Mouse (Mus musculus) G1E (cell line): Measurements from ENCODE around the gene Myl9. TPM values are rescaled to one million over a fixed set of nuclear protein-coding genes. Genes with fewer than 3 reads are reported as not detected.
"Not testable (repeated sequence)": the region's sequence is repeated elsewhere in the genome, so short reads cannot be mapped to it uniquely, and the experiment has no call there.

ENCODE experiments used
- ATAC-seq: 2 replicates; pipeline ENCODE4 v1.8.0; 2016; ENCODE audit warnings: mild to moderate bottlenecking; ENCODE audit not compliant: insufficient number of reproducible peaks, poor library complexity, low FRiP score, severe bottlenecking; ENCODE audit errors: extremely low read depth
- DNase-seq: peaks from one replicate; pipeline ENCODE4 v3.0.0; 2012; ENCODE audit warnings: low spot score
- H3K27me3 ChIP-seq: 2 replicates; pipeline ENCODE4 v1.6.1; 2012; ENCODE audit warnings: mild to moderate bottlenecking, low read length, inconsistent platforms; ENCODE audit not compliant: insufficient read depth
- H3K36me3 ChIP-seq: replicated peaks from 2 replicates; pipeline ENCODE3; 2012; ENCODE audit warnings: mild to moderate bottlenecking, inconsistent platforms
- H3K4me1 ChIP-seq: 2 replicates; pipeline ENCODE4 v1.6.1; 2012; ENCODE audit warnings: low read depth, low read length, inconsistent platforms, mixed read lengths; ENCODE audit not compliant: insufficient read depth
- H3K4me3 ChIP-seq: 2 replicates; pipeline ENCODE4 v1.5.1; 2012; ENCODE audit warnings: low read depth, mild to moderate bottlenecking, inconsistent platforms, low read length, moderate library complexity, mixed read lengths
- H3K9me3 ChIP-seq: replicated peaks from 2 replicates; pipeline ENCODE4 v1.6.1; 2012; ENCODE audit warnings: inconsistent platforms
- CTCF ChIP-seq: IDR thresholded peaks from 2 replicates; pipeline ENCODE4 v1.5.1; 2012; ENCODE audit warnings: low read depth, low read length, inconsistent platforms, mixed read lengths
- GATA1 ChIP-seq: IDR thresholded peaks from 2 replicates; pipeline ENCODE4 v1.6.1; 2012; ENCODE audit warnings: borderline replicate concordance, low read length, inconsistent platforms, mixed read lengths
- GATA2 ChIP-seq: IDR thresholded peaks from 2 replicates; pipeline ENCODE4 v1.6.1; 2012; ENCODE audit warnings: low read depth, low read length, inconsistent platforms, borderline replicate concordance
- POLR2AphosphoS5 ChIP-seq: IDR thresholded peaks from 2 replicates; pipeline ENCODE4 v1.6.1; 2012; ENCODE audit warnings: low read depth, low read length, inconsistent platforms; ENCODE audit not compliant: insufficient replicate concordance
- TAL1 ChIP-seq: conservative IDR thresholded peaks from 2 replicates; pipeline ENCODE4 v1.6.1; 2012; ENCODE audit warnings: low read depth, low read length, inconsistent platforms, mixed read lengths
- polyA plus RNA-seq: library from polyadenylated mRNA; stranded (reverse); fragments of >175 nt; gene quantifications from 2 replicates; pipeline ENCODE4 v1.2.3, GENCODE M21; 2012
- total RNA-seq, 2 experiments: library from RNA; stranded (forward) in 1 of 2; stranded (reverse) in 1 of 2; fragments of 200-1000 nt in 1 of 2; fragments of >200 nt in 1 of 2; fragmentation: Nextera tagmentation in 1 of 2; gene quantifications; 2 replicates each; pipeline ENCODE4 v1.2.3; 2014 to 2017

Myl9 gene
- total and polyA plus RNA-seq, 3 experiments = 0.43 to 1.3 TPM; not detected in 1

DNA sequence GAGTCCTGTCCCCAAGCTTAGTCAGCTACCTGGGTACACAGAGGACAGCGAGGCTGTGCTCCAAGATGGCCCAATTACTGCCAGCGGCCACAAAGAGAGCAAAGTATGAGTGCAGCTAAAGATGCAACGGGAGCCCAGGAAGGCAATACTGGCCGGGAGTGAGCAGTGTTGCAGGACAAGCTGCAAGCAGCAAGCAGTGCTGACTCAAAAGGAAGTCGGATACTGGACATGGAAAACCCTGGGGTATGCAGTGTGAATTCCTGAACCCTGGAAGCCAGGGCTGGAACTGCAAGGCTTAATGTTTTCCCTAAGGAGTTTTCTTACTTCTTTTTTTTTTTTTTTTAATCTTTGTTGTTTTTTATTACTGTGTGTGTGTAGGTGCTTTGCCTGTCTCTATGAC is 36.3 kb downstream of the Myl9 start:
- TF ChIP-seq TAL1 (no peak), POLR2AphosphoS5 (no peak), CTCF (no peak)
- no peak for DNase-seq
- peaks cover 20% of the 10 kb centered on the region; the same call in 1 of the 2 replicates for H3K4me1 ChIP-seq
- no peak overlapping the region for H3K4me3 ChIP-seq
- H3K9me3 ChIP-seq = no peaks in the 10 kb centered on the region
- no peaks in the 10 kb centered on the region for H3K36me3 ChIP-seq
- no peak for ATAC-seq
- peaks cover 8% of the 10 kb centered on the region; the same call in 1 of the 2 replicates for H3K27me3 ChIP-seq

DNA sequence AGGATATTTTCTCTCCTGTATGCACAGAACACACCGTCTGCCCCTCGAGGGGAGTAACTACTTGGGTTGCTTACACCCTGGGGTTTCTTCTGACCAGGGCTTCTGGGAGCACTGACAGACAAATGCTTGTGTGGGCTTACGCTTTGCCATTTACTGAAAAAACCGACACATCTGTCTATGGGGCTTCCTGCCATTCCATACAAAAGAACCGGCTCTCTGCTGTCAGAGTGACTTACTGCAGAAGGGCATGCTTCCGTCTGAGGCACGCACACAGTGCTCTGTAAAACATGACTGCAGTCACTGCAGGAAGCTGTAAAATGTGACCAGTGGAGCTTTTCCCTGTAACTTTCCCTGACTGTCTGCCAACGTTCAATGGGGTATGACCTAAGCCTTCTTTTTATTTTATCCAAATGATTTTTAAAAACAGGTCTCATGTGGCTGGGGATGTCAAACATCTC is 39.2 kb downstream of the Myl9 start:
- H3K36me3 ChIP-seq = no peaks in the 10 kb centered on the region
- no peak for TF ChIP-seq GATA2
- no peak for TF ChIP-seq CTCF
- no peak for TF ChIP-seq GATA1
- TF ChIP-seq TAL1 = no peak
- no peak for TF ChIP-seq POLR2AphosphoS5
- DNase-seq (no peak), ATAC-seq (no peak)
- H3K27me3 ChIP-seq = peaks cover 20% of the 10 kb centered on the region
- peaks cover 8% of the 10 kb centered on the region; the same call in 1 of the 2 replicates for H3K4me1 ChIP-seq
- no peak overlapping the region for H3K4me3 ChIP-seq
- H3K9me3 ChIP-seq = no peaks in the 10 kb centered on the region

DNA sequence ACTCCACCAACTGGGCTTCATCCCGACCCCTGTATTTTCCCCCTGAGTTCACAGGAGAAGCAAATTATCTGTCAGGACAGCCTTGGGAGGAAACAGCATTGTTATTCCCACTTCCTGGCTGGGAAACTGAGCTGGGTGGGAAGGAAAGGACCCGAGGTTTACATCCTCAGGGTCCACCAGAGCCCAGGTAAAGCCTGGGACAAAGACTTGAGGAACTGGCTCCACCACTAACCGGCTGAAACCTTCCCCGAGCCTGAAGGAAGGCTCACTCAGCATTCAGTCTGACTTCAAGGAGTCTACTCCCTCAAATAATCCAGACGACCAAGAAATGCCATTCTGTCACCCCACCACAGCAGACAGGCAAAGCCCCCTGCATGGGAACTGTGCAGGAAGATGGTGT is 39.7 kb downstream of the Myl9 start:
- no peaks in the 10 kb centered on the region for H3K9me3 ChIP-seq
- DNase-seq (no peak), ATAC-seq (no peak)
- H3K4me1 ChIP-seq = peaks cover 3% of the 10 kb centered on the region; the same call in 1 of the 2 replicates
- no peak overlapping the region for H3K4me3 ChIP-seq
- peaks cover 24% of the 10 kb centered on the region for H3K27me3 ChIP-seq
- no peak for TF ChIP-seq POLR2AphosphoS5
- no peak for TF ChIP-seq GATA1
- TF ChIP-seq GATA2 = no peak
- no peak for TF ChIP-seq CTCF
- TF ChIP-seq TAL1 = no peak
- H3K36me3 ChIP-seq = no peaks in the 10 kb centered on the region

DNA sequence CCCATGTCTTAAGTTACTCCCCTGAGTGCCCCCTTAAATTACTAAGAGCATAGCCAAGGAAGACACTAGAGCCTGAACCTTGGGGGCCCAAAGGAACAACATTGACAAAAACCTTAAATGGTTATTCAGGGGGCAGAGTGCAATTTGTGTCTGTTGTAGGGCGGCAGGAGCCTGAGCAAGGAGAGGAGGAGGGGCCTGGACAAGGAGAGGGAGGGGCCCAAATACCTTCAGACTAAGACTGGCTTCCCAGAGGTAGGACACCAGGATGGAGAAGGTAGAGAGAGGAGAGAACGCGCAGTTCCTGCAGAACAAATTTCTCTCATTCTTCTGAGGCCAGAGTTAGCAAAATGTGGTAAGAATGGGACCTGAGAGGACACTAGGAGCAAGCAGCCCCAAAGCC is 40.2 kb downstream of the Myl9 start:
- DNase-seq = no peak
- Histone ChIP-seq H3K9me3 (no peaks in the 10 kb centered on the region), H3K36me3 (no peaks in the 10 kb centered on the region), H3K27me3 (peaks cover 27% of the 10 kb centered on the region), H3K4me1 (no peaks in the 10 kb centered on the region), H3K4me3 (no peak overlapping the region)
- no peak for ATAC-seq
- TF ChIP-seq GATA2 = no peak

DNA sequence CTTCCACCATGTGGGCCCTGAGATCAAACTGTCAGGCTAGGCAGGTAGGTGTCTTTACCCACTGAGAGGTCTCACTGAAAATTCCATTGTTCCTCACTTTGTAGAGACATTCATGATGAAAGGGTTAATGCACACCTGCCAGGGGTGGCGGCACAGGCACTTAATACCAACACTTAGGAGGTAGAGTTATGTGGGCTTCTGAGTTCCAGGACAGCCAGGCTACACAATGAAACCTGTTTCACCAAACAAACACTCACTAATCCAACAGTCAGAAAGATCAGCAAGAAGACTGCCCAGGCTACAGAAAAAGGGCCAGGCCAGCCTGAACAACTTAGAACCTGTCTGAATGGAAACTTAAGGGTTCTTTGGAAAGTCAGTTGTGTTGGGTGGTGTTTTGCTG is 40.9 kb downstream of the Myl9 start:
- H3K4me1 ChIP-seq = no peaks in the 10 kb centered on the region
- no peak for TF ChIP-seq POLR2AphosphoS5
- ATAC-seq = no peak

DNA sequence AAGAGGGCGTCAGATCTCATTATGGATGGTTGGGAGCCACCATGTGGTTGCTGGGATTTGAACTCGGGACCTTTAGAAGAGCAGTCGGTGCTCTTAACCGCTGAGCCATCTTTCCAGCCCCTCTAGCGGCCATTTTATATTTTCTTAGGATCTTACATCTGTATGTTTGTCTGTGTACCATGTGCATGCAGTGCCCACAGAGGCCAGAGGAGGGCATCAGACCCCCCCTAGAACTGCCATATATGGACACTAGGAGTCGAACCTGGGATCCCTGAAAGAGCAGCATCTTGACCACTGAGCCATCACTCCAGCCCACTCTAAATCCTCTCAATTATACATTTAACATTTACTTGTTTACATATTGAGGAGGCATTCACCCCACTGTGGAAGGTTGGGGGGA is 49.9 kb downstream of the Myl9 start:
- H3K4me1 ChIP-seq, DNase-seq, H3K27me3 ChIP-seq, H3K4me3 ChIP-seq, ATAC-seq, H3K36me3 ChIP-seq: not testable (repeated sequence)
- H3K9me3 ChIP-seq = peaks cover 13% of the 10 kb centered on the region

More for the DNA sequence above, 40.9 kb downstream of the Myl9 start:
- DNase-seq = no peak
- no peaks in the 10 kb centered on the region for H3K36me3 ChIP-seq
- no peak overlapping the region for H3K4me3 ChIP-seq
- H3K9me3 ChIP-seq = no peaks in the 10 kb centered on the region
- H3K27me3 ChIP-seq = peaks cover 27% of the 10 kb centered on the region

Other genes with a start within 250 kb of the Myl9 start
- gene Aar2, start 227.8 kb upstream of the Myl9 start, total RNA-seq (2014; fragmentation: Nextera tagmentation) = 19.5 and 19.7 TPM in 2 replicates
- 13.3 and 17.2 TPM in 2 replicates for gene Aar2, start 227.8 kb upstream of the Myl9 start, total RNA-seq (2017)
- gene Aar2, start 227.8 kb upstream of the Myl9 start, polyA plus RNA-seq = 16.3 and 25.0 TPM in 2 replicates
- 50.7 and 54.8 TPM in 2 replicates for gene Dlgap4, start 161.7 kb upstream of the Myl9 start, total RNA-seq (2014; fragmentation: Nextera tagmentation)
- gene Dlgap4, start 161.7 kb upstream of the Myl9 start, total RNA-seq (2017) = 15.2 and 15.7 TPM in 2 replicates
- gene Dlgap4, start 161.7 kb upstream of the Myl9 start, polyA plus RNA-seq = 62.5 and 113 TPM in 2 replicates
- gene Tgif2, start 64.6 kb downstream of the Myl9 start, total RNA-seq (2014; fragmentation: Nextera tagmentation) = 22.8 and 25.7 TPM in 2 replicates
- gene Tgif2, start 64.6 kb downstream of the Myl9 start, total RNA-seq (2017) = 24.9 and 26.7 TPM in 2 replicates
- gene Tgif2, start 64.6 kb downstream of the Myl9 start, polyA plus RNA-seq = 60.6 and 77.6 TPM in 2 replicates
- 4.2 and 6.8 TPM in 2 replicates for gene 4930518I15Rik, start 82.5 kb downstream of the Myl9 start, total RNA-seq (2014; fragmentation: Nextera tagmentation)
- 1.6 and 1.9 TPM in 2 replicates for gene 4930518I15Rik, start 82.5 kb downstream of the Myl9 start, total RNA-seq (2017)
- 0.09 TPM in 2 replicates for gene 4930518I15Rik, start 82.5 kb downstream of the Myl9 start, polyA plus RNA-seq
- 97.3 and 108 TPM in 2 replicates for gene Rab5if, start 87.7 kb downstream of the Myl9 start, total RNA-seq (2014; fragmentation: Nextera tagmentation)
- 210 and 302 TPM in 2 replicates for gene Rab5if, start 87.7 kb downstream of the Myl9 start, total RNA-seq (2017)
- 103 and 173 TPM in 2 replicates for gene Rab5if, start 87.7 kb downstream of the Myl9 start, polyA plus RNA-seq
- gene Sla2, start 111.8 kb downstream of the Myl9 start, total RNA-seq (2014; fragmentation: Nextera tagmentation) = 0.83 TPM in 1 of 2 replicates, not detected in the other
- gene Sla2, start 111.8 kb downstream of the Myl9 start, total RNA-seq (2017) = 0.98 and 1.0 TPM in 2 replicates
- gene Sla2, start 111.8 kb downstream of the Myl9 start, polyA plus RNA-seq = 0.62 and 0.83 TPM in 2 replicates
- 139 and 157 TPM in 2 replicates for gene Ndrg3, start 216.6 kb downstream of the Myl9 start, total RNA-seq (2014; fragmentation: Nextera tagmentation)
- 113 and 121 TPM in 2 replicates for gene Ndrg3, start 216.6 kb downstream of the Myl9 start, total RNA-seq (2017)
- gene Ndrg3, start 216.6 kb downstream of the Myl9 start, polyA plus RNA-seq = 13.5 and 14.3 TPM in 2 replicates
- 39.7 and 48.3 TPM in 2 replicates for gene Dsn1, start 231.7 kb downstream of the Myl9 start, total RNA-seq (2014; fragmentation: Nextera tagmentation)
- gene Dsn1, start 231.7 kb downstream of the Myl9 start, total RNA-seq (2017) = 106 and 123 TPM in 2 replicates
- 4.7 and 5.3 TPM in 2 replicates for gene Dsn1, start 231.7 kb downstream of the Myl9 start, polyA plus RNA-seq